Mouse (Mus musculus) fibroblast of lung, adult 2 months (primary cell): Measurements from ENCODE around the gene Olfr978.
"Not testable (repeated sequence)": the region's sequence is repeated elsewhere in the genome, so short reads cannot be mapped to it uniquely, and the experiment has no call there.

ENCODE experiments used
- DNase-seq: peaks from one replicate; pipeline ENCODE4 v3.0.0-alpha.2; 2011; ENCODE audit warnings: low read depth

Gene Olfr978

DNA sequence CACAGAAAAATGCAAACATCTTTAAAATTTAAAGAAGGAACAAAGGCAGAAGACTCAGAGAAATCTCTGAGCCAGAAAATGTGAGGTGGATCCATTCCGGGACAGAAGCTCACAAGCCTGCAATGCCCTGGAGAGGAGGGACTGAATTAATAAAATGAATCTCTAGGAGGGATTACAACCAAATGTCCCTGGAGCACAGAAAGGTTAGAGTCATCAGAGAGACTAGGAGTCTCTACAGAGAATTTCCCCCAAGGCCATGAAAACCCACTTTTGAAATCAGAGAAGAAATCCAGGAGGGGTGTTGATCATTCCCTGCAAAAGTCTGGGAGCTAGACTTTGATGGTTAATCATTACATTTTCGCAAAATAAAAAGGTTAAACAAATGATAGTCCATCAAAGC, at the start of gene Olfr978:
Gene Olfr978 (plus strand): TSS at position 301 of the 400 bp plus-strand sequence.
- no peak for DNase-seq

DNA sequence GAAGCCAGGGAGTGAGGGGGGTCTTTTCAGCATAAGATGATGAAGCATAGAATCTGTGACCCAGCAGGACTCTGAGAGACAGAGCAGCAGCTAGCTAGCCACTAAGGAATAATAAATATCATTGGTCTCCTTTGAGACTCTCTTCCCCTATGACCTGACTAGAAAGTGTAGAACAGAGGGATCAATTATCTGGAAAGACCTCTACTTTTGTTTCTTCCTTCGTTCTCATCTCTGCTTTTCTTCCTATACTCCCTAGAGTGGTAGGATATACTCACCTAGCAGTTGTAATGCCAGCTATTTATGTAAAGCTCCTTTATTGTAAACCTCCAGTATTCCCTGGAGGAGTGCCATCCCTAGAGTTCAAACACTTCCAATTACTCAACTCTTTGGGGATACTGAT, 40.0 kb upstream of the Olfr978 start, which contains the start of gene Olfr975:
Gene Olfr975 (minus strand): TSS at position 101 of the 400 bp plus-strand sequence.
- DNase-seq, result no peak

DNA sequence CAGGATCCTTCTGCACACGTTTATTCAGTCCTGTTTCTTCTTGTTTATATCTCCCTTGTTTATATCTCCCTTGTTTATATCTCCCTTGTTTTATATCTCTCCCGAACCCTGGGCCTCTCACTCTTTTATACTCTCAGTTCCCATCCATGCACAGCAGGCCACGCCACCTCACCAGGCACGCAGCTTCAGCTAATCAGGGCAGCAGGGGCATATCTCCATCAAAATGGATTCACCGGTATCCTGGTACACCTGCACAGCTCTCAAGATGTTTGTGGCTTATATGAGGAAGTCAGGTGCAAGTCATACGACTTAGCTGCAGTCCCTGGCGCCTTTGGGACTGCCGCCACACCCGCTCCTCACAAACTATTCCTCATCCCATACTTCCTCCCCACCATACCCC, 30.9 kb upstream of the Olfr978 start, which contains the start of gene Olfr976:
Gene Olfr976 (minus strand): TSS at position 101 of the 400 bp plus-strand sequence.
- not testable (repeated sequence) for DNase-seq

DNA sequence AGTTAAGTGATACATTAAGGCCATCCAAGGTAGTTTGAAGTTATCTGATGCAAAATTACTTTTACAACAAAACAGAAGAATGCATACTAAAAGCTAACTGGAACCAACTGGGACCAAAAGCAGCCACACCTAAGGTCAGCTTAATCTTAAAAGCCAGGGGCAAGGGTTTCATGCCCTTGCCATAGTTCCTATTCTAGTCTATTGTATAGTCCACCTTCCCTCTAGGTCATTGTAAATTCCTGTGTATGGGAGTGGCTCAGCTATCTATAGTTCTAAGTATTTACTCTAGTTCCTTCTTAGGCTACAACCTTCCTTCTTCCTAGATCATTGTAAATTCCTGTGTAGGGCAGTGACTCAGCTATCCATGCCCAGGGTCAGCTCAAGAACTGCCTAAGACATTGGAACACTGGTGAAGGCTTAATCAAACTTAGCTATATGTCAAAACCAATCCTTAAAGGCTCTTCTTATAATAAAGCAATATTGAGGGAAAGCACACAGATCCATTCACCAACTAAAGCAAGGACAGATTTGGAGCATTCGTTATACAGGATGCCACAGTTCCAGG, 15.2 kb upstream of the Olfr978 start:
- DNase-seq, result not testable (repeated sequence)

DNA sequence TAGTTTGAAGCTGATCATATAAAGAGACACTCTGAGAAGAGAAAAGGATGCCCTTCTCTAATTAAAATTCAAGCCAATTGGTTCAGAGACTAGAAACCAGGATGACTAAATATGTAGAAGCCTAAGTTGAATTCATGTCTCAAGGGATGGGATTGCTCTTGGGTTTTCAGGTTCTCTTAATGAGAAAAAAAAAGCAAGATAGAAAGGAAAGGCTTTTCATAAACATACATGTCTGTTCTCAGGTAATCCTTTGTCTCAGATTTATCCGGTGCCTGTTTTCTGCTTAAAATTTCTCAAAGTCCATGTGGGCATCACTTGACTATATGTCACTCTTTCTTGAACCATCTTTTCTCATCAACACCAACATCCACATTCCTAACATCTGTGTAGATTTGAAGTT, 11.5 kb downstream of the Olfr978 start, which contains the start of gene Olfr979:
Gene Olfr979 (minus strand): TSS at position 101 of the 400 bp plus-strand sequence.
- DNase-seq, result no peak

DNA sequence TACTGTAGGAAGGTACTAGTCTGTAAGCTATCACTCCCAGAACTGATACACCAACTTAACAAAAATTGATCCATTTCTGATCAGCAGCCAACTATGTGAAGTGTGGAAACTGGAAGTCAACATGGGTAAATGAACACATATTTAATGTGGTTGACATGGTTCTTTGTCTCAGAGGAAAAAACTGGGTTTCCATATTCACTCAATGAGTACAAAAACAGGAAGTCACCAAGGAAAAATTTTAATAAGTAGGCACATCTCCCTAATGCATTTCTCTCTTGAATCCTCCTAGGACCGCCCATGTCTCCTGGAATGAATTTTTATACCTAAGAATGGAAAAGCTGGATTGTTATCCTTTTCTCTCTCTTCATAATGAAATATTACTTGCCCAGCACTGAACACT, 17.6 kb downstream of the Olfr978 start, which contains the start of gene Olfr980:
Gene Olfr980 (minus strand): TSS at position 101 of the 400 bp plus-strand sequence.
- no peak for DNase-seq

DNA sequence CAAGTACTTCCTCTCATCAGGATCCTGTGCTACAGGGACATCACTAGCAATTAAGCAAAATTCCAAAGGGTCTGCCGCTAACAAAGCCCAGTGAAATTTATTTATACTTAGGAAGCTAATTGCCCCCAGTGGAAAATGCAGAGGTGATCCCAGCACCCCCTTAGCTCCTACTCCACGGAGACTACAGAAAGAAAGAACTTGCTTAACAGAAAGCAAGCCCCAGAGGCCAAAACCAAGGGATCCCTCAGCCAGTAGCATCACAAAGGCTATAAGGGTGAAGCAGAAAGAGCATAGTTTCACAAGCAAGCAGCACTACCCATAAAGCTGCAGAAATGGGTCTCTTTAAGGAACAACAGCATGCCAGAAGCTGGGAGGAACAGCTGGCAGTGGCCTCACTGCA, 29.3 kb downstream of the Olfr978 start, which contains the start of gene Olfr981:
Gene Olfr981 (plus strand): TSS at position 301 of the 400 bp plus-strand sequence.
- DNase-seq, result no peak
